In the genomic region with DNA sequence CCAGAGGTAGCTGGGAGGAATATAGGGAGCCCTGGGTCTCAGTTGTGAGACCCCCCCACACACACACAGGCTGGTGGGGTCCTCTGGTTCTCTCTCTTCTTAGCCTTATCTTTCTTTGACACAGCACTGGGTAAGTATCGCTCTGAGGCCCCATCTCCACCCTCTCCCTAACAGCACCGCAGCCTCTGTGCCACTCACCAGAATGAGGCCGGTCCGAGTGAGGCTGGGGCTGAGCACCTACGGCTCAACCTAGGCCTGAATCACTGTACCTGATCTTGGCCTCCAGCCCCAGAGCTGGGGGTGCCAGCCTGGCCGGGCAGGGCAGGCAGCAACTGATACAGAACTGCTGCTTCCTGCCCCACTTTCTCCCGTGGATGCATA, we compare ENCODE assay signal across 14 mouse cellular contexts. TPM values are rescaled to one million over a fixed set of nuclear protein-coding genes. Genes with fewer than 3 reads are reported as not detected.
DNase-seq lines count a peak whose midpoint lies in the region; ATAC-seq and TF ChIP-seq lines count a peak whose summit lies in the region.
"Had no signal": no experiment of that assay in that cellular context is flagged by ENCODE, and none has a peak within 500 bp of the region (broad histone marks: within the 10 kb centered on the region; RNA-seq: fewer than 3 reads in every experiment).

No protein-coding gene starts in this region.

- no peak overlapping the region for H3K9ac ChIP-seq in lung, embryonic 14.5 days
- no peak overlapping the region for H3K9ac ChIP-seq in lung, postnatal 0 days (replicated peaks; ENCODE audit: low read depth)
- peak overlapping the region; percentile 71 for H3K9ac ChIP-seq in liver, embryonic 12.5 days
- no peak overlapping the region for H3K9ac ChIP-seq in stomach, postnatal 0 days (ENCODE audit: low read length)
- H3K9ac ChIP-seq: hindbrain, embryonic 15.5 days; midbrain, embryonic 12.5 days had no signal

- H3K9me3 ChIP-seq in heart, embryonic 10.5 days = no peaks in the 10 kb centered on the region
- H3K9me3 ChIP-seq in lung, embryonic 14.5 days (ENCODE audit: low read depth, low read length) = no peaks in the 10 kb centered on the region
- no peaks in the 10 kb centered on the region for H3K9me3 ChIP-seq in lung, postnatal 0 days (ENCODE audit: low read length)
- H3K9me3 ChIP-seq in liver, embryonic 12.5 days (replicated peaks) = no peaks in the 10 kb centered on the region
- H3K9me3 ChIP-seq in stomach, postnatal 0 days (ENCODE audit: control insufficient read depth, low read length) = no peaks in the 10 kb centered on the region
- H3K9me3 ChIP-seq: hindbrain, embryonic 15.5 days; midbrain, embryonic 12.5 days had no signal

- 53% methylated on average over 7 of the region's 7 CpGs for WGBS in heart, embryonic 10.5 days
- 71% methylated on average over 7 of the region's 7 CpGs for WGBS in lung, embryonic 14.5 days
- 76% methylated on average over 7 of the region's 7 CpGs for WGBS in lung, postnatal 0 days
- 23% methylated on average over 7 of the region's 7 CpGs for WGBS in liver, embryonic 12.5 days (ENCODE audit: insufficient replicate concordance)
- WGBS in stomach, postnatal 0 days = 73% methylated on average over 7 of the region's 7 CpGs

- TF ChIP-seq EP300 in lung, postnatal 0 days (IDR thresholded peaks at IDR 0.05) = no peak
- no peak for TF ChIP-seq EP300 in stomach, postnatal 0 days (optimal IDR thresholded peaks at IDR 0.05)

- DNase-seq in heart, embryonic 10.5 days (ENCODE audit: low spot score) = peak; percentile 84
- no peak for DNase-seq in heart, adult 9 months (ENCODE audit: low spot score in 2 of 2)
- no peak for DNase-seq in lung, embryonic 14.5 days
- no peak for DNase-seq in lung, postnatal 0 days (ENCODE audit: low spot score)
- DNase-seq in stomach, postnatal 0 days (ENCODE audit: low spot score) = no peak
- no peak for DNase-seq in layer of hippocampus, adult 11-12 months (ENCODE audit: low spot score)
- DNase-seq in embryo, embryonic 11 days = no peak
- DNase-seq: cerebellum, adult 8-10 months; lung, postnatal 10 days; right cerebral cortex, postnatal 4 days; thymus, postnatal 36 days had no signal

- H3K4me3 ChIP-seq in heart, embryonic 10.5 days = 0 out of 2 replicates have a peak overlapping the region, but pooled peaks have one; percentile 12
- H3K4me3 ChIP-seq in lung, embryonic 14.5 days (ENCODE audit: low read depth, low read length) = no peak overlapping the region
- H3K4me3 ChIP-seq in lung, postnatal 0 days (ENCODE audit: low read depth, low read length) = no peak overlapping the region
- peak overlapping the region; percentile 28 for H3K4me3 ChIP-seq in liver, embryonic 12.5 days
- no peak overlapping the region for H3K4me3 ChIP-seq in stomach, postnatal 0 days (ENCODE audit: low read depth, low read length)
- H3K4me3 ChIP-seq: hindbrain, embryonic 15.5 days; midbrain, embryonic 12.5 days had no signal

- H3K27ac ChIP-seq in heart, embryonic 10.5 days = peak overlapping the region; percentile 79
- H3K27ac ChIP-seq in lung, embryonic 14.5 days (ENCODE audit: low read depth) = peak overlapping the region; percentile 46; the same call in 1 of the 2 replicates
- H3K27ac ChIP-seq in lung, postnatal 0 days (ENCODE audit: low read length) = no peak overlapping the region
- H3K27ac ChIP-seq in liver, embryonic 12.5 days = peak overlapping the region; percentile 93
- H3K27ac ChIP-seq in stomach, postnatal 0 days (replicated peaks) = no peak overlapping the region
- H3K27ac ChIP-seq: hindbrain, embryonic 15.5 days; midbrain, embryonic 12.5 days had no signal

- H3K36me3 ChIP-seq in heart, embryonic 10.5 days = no peaks in the 10 kb centered on the region
- H3K36me3 ChIP-seq in lung, embryonic 14.5 days (ENCODE audit: insufficient read depth) = no peaks in the 10 kb centered on the region
- H3K36me3 ChIP-seq in lung, postnatal 0 days (ENCODE audit: insufficient read depth, low read length) = no peaks in the 10 kb centered on the region
- H3K36me3 ChIP-seq in liver, embryonic 12.5 days = no peaks in the 10 kb centered on the region
- no peaks in the 10 kb centered on the region for H3K36me3 ChIP-seq in stomach, postnatal 0 days (ENCODE audit: control insufficient read depth, insufficient read depth, low read length)
- H3K36me3 ChIP-seq: hindbrain, embryonic 15.5 days; midbrain, embryonic 12.5 days had no signal

- H3K4me1 ChIP-seq in heart, embryonic 10.5 days = peaks cover 33% of the 10 kb centered on the region
- no peaks in the 10 kb centered on the region; the same call in 1 of the 2 replicates for H3K4me1 ChIP-seq in lung, embryonic 14.5 days (ENCODE audit: insufficient read depth)
- H3K4me1 ChIP-seq in lung, postnatal 0 days (ENCODE audit: insufficient read depth, low read depth, low read length) = no peaks in the 10 kb centered on the region
- H3K4me1 ChIP-seq in liver, embryonic 12.5 days = peaks cover 72% of the 10 kb centered on the region
- H3K4me1 ChIP-seq in stomach, postnatal 0 days (replicated peaks; ENCODE audit: control insufficient read depth, insufficient read depth) = no peaks in the 10 kb centered on the region
- H3K4me1 ChIP-seq: hindbrain, embryonic 15.5 days; midbrain, embryonic 12.5 days had no signal

- peaks cover 15% of the 10 kb centered on the region for H3K27me3 ChIP-seq in heart, embryonic 10.5 days (ENCODE audit: insufficient read depth, poor library complexity, severe bottlenecking)
- no peaks in the 10 kb centered on the region for H3K27me3 ChIP-seq in lung, embryonic 14.5 days (ENCODE audit: insufficient read depth, low read length)
- H3K27me3 ChIP-seq in lung, postnatal 0 days (replicated peaks; ENCODE audit: insufficient read depth, low read length) = no peaks in the 10 kb centered on the region
- peaks cover 32% of the 10 kb centered on the region for H3K27me3 ChIP-seq in liver, embryonic 12.5 days (replicated peaks)
- H3K27me3 ChIP-seq in stomach, postnatal 0 days (ENCODE audit: control insufficient read depth, insufficient read depth, low read length) = no peaks in the 10 kb centered on the region
- H3K27me3 ChIP-seq: hindbrain, embryonic 15.5 days; midbrain, embryonic 12.5 days had no signal

- TF ChIP-seq CTCF in lung, embryonic 14.5 days (IDR thresholded peaks at IDR 0.05; ENCODE audit: low read depth) = no peak
- no peak for TF ChIP-seq CTCF in lung, postnatal 0 days (IDR thresholded peaks at IDR 0.05)
- TF ChIP-seq CTCF in stomach, postnatal 0 days (IDR thresholded peaks at IDR 0.05; ENCODE audit: low read depth) = no peak

- peak; percentile 56 for ATAC-seq in lung, embryonic 14.5 days (ENCODE audit: insufficient read depth)
- ATAC-seq in lung, postnatal 0 days = no peak
- peak; percentile 92 for ATAC-seq in liver, embryonic 12.5 days
- 0 out of 2 replicates have a peak, but pooled peaks have one; percentile 38 for ATAC-seq in stomach, postnatal 0 days (ENCODE audit: low FRiP score, low TSS enrichment)

- H3K4me2 ChIP-seq in lung, embryonic 14.5 days = no peak overlapping the region; the same call in 1 of the 2 replicates
- H3K4me2 ChIP-seq in lung, postnatal 0 days (replicated peaks; ENCODE audit: low read depth, low read length) = no peak overlapping the region
- H3K4me2 ChIP-seq in liver, embryonic 12.5 days = peak overlapping the region; percentile 71
- H3K4me2 ChIP-seq in stomach, postnatal 0 days (replicated peaks; ENCODE audit: low read depth) = no peak overlapping the region
- H3K4me2 ChIP-seq: hindbrain, embryonic 15.5 days; midbrain, embryonic 12.5 days had no signal

RNA-seq across cellular contexts. Expression of a gene that starts 15.2 kb away (rescaled TPM):
- polyA plus RNA-seq in heart, embryonic 10.5 days (2016; fragmentation: Nextera tagmentation; extraction: Ambion mirVana) = 0.16 TPM in 2 replicates
- polyA plus RNA-seq in lung, embryonic 14.5 days (2014; fragmentation: Nextera tagmentation; extraction: Ambion mirVana) = 0.04 and 0.11 TPM in 2 replicates
- 0.17 and 0.20 TPM in 2 replicates for polyA plus RNA-seq in lung, postnatal 0 days (2015; fragmentation: Nextera tagmentation; extraction: Ambion mirVana)
- polyA plus RNA-seq in liver, embryonic 12.5 days (2016; fragmentation: Nextera tagmentation; extraction: Ambion mirVana) = 0.10 TPM in 1 of 2 replicates, not detected in the other
- polyA plus RNA-seq in stomach, postnatal 0 days (2015; fragmentation: Nextera tagmentation; extraction: Ambion mirVana) = 1.3 and 2.1 TPM in 2 replicates

RNA-seq across cellular contexts. Expression of a gene that starts 45.4 kb away (rescaled TPM):
- 2.9 and 6.3 TPM in 2 replicates for polyA plus RNA-seq in heart, embryonic 10.5 days (2016; fragmentation: Nextera tagmentation; extraction: Ambion mirVana)
- polyA plus RNA-seq in lung, embryonic 14.5 days (2014; fragmentation: Nextera tagmentation; extraction: Ambion mirVana) = 1.1 and 1.8 TPM in 2 replicates
- 0.63 and 0.94 TPM in 2 replicates for polyA plus RNA-seq in lung, postnatal 0 days (2015; fragmentation: Nextera tagmentation; extraction: Ambion mirVana)
- 2.5 and 3.7 TPM in 2 replicates for polyA plus RNA-seq in liver, embryonic 12.5 days (2016; fragmentation: Nextera tagmentation; extraction: Ambion mirVana)
- 0.64 and 0.69 TPM in 2 replicates for polyA plus RNA-seq in stomach, postnatal 0 days (2015; fragmentation: Nextera tagmentation; extraction: Ambion mirVana)

RNA-seq across cellular contexts. Expression of a gene that starts 50.3 kb away (rescaled TPM):
- polyA plus RNA-seq in heart, embryonic 10.5 days (2016; fragmentation: Nextera tagmentation; extraction: Ambion mirVana) = 0.87 and 0.96 TPM in 2 replicates
- 0.12 and 0.14 TPM in 2 replicates for polyA plus RNA-seq in lung, embryonic 14.5 days (2014; fragmentation: Nextera tagmentation; extraction: Ambion mirVana)
- polyA plus RNA-seq in lung, postnatal 0 days (2015; fragmentation: Nextera tagmentation; extraction: Ambion mirVana) = 0.35 and 0.50 TPM in 2 replicates
- 0.37 and 0.47 TPM in 2 replicates for polyA plus RNA-seq in liver, embryonic 12.5 days (2016; fragmentation: Nextera tagmentation; extraction: Ambion mirVana)
- 0.02 TPM in 1 of 2 replicates, not detected in the other for polyA plus RNA-seq in stomach, postnatal 0 days (2015; fragmentation: Nextera tagmentation; extraction: Ambion mirVana)
- polyA plus RNA-seq: hindbrain, embryonic 15.5 days had no signal

Comparison
In these comparisons a context has a peak if more than half of its experiments do, and no peak if none do; other contexts are left out.
1. H3K27ac ChIP-seq: peak in heart, embryonic 10.5 days (single experiment), lung, embryonic 14.5 days (single experiment) and liver, embryonic 12.5 days (single experiment); none in lung, postnatal 0 days (single experiment) and stomach, postnatal 0 days (single experiment).
2. H3K4me3 ChIP-seq: peak in heart, embryonic 10.5 days (single experiment) and liver, embryonic 12.5 days (single experiment); none in lung, embryonic 14.5 days (single experiment), lung, postnatal 0 days (single experiment) and stomach, postnatal 0 days (single experiment).